8 mouse cellular contexts compared by ENCODE assay signal in genomic region chr5:129019497-129020299, GRCm38 (mm10). TPM values are rescaled to one million over a fixed set of nuclear protein-coding genes. Genes with fewer than 3 reads are reported as not detected.
DNase-seq lines count a peak whose midpoint lies in the region; ATAC-seq and TF ChIP-seq lines count a peak whose summit lies in the region.

TSS of gene Ran (plus strand) at chr5:129020069.

- peak within 1 kb of the TSS; percentile 95 for H3K4me2 ChIP-seq in heart, embryonic 12.5 days
- H3K4me2 ChIP-seq in kidney, postnatal 0 days (ENCODE audit: low read length), result peak within 1 kb of the TSS; percentile 76
- H3K4me2 ChIP-seq in liver, embryonic 11.5 days, result peak within 1 kb of the TSS; percentile 91
- peak within 1 kb of the TSS; percentile 90 for H3K4me2 ChIP-seq in stomach, embryonic 14.5 days (replicated peaks; ENCODE audit: low read depth, low read length)

- TF ChIP-seq POLR2A in brain, embryonic 14.5 days (IDR thresholded peaks at IDR 0.05; ENCODE audit: borderline replicate concordance, extremely low read depth, insufficient read depth, insufficient read length, poor library complexity, severe bottlenecking), result peak; percentile 100

- H3K4me3 ChIP-seq in C2C12 (ENCODE audit: insufficient read depth, poor library complexity, severe bottlenecking), result peak within 1 kb of the TSS; percentile 89
- H3K4me3 ChIP-seq in erythroblast, embryonic 14.5 days (replicated peaks), result peak within 1 kb of the TSS; percentile 95
- peak within 1 kb of the TSS; percentile 83 for H3K4me3 ChIP-seq in heart, embryonic 12.5 days
- H3K4me3 ChIP-seq in kidney, postnatal 0 days (replicated peaks; ENCODE audit: low read depth, low read length), result peak within 1 kb of the TSS; percentile 88
- H3K4me3 ChIP-seq in liver, embryonic 11.5 days (ENCODE audit: low read depth, low read length), result peak within 1 kb of the TSS; percentile 98
- H3K4me3 ChIP-seq in stomach, embryonic 14.5 days (ENCODE audit: low read depth, low read length), result peak within 1 kb of the TSS; percentile 90

- H3K36me3 ChIP-seq in C2C12 (ENCODE audit: control insufficient read depth, insufficient read depth), result peaks cover 37% of the 10 kb centered on the region
- peaks cover 48% of the 10 kb centered on the region for H3K36me3 ChIP-seq in erythroblast, embryonic 14.5 days (ENCODE audit: control insufficient read depth)
- H3K36me3 ChIP-seq in heart, embryonic 12.5 days, result peaks cover 22% of the 10 kb centered on the region
- H3K36me3 ChIP-seq in kidney, postnatal 0 days (ENCODE audit: insufficient read depth, low read length), result 0 out of 2 replicates have a peak, but pooled peaks cover 4% of the 10 kb centered on the region
- H3K36me3 ChIP-seq in liver, embryonic 11.5 days (ENCODE audit: control insufficient read depth, insufficient read depth, low read length), result peaks cover 15% of the 10 kb centered on the region
- peaks cover 12% of the 10 kb centered on the region for H3K36me3 ChIP-seq in stomach, embryonic 14.5 days (ENCODE audit: control insufficient read depth, insufficient read depth, low read length)

- H3K27ac ChIP-seq in heart, embryonic 12.5 days (ENCODE audit: poor library complexity, severe bottlenecking), result peak within 1 kb of the TSS; percentile 94
- H3K27ac ChIP-seq in kidney, postnatal 0 days, result peak within 1 kb of the TSS; percentile 96
- peak within 1 kb of the TSS; percentile 98 for H3K27ac ChIP-seq in liver, embryonic 11.5 days (ENCODE audit: low read depth, low read length)
- H3K27ac ChIP-seq in stomach, embryonic 14.5 days (ENCODE audit: low read length), result peak within 1 kb of the TSS; percentile 96

- DNase-seq in brain, embryonic 14.5 days (ENCODE audit: low read depth), result peak; percentile 98
- peak; percentile 94 for DNase-seq in kidney, postnatal 0 days (ENCODE audit: low spot score)
- DNase-seq in liver, embryonic 11.5 days (ENCODE audit: low spot score), result peak; percentile 96
- peak; percentile 97 for DNase-seq in naive thymus-derived CD4-positive, alpha-beta T cell, adult 2 months (ENCODE audit: low read depth)

- WGBS in heart, embryonic 12.5 days, result under 1% methylated on average over 101 of the region's 102 CpGs
- under 1% methylated on average over 77 of the region's 102 CpGs for WGBS in kidney, postnatal 0 days
- WGBS in liver, embryonic 11.5 days, result under 1% methylated on average over 100 of the region's 102 CpGs
- WGBS in stomach, embryonic 14.5 days, result under 1% methylated on average over 68 of the region's 102 CpGs

- H3K9ac ChIP-seq in heart, embryonic 12.5 days, result peak within 1 kb of the TSS; percentile 94
- H3K9ac ChIP-seq in kidney, postnatal 0 days (ENCODE audit: low read depth, low read length), result peak within 1 kb of the TSS; percentile 88
- peak within 1 kb of the TSS; percentile 99 for H3K9ac ChIP-seq in liver, embryonic 11.5 days (ENCODE audit: low read depth, low read length)
- peak within 1 kb of the TSS; percentile 95 for H3K9ac ChIP-seq in stomach, embryonic 14.5 days (replicated peaks; ENCODE audit: low read depth, low read length)

- no peaks in the 10 kb centered on the region; the same call in 1 of the 2 replicates for H3K9me3 ChIP-seq in erythroblast, embryonic 14.5 days (ENCODE audit: control insufficient read depth, low read length)
- no peaks in the 10 kb centered on the region for H3K9me3 ChIP-seq in heart, embryonic 12.5 days (replicated peaks)
- no peaks in the 10 kb centered on the region for H3K9me3 ChIP-seq in kidney, postnatal 0 days (replicated peaks; ENCODE audit: low read length)
- no peaks in the 10 kb centered on the region for H3K9me3 ChIP-seq in liver, embryonic 11.5 days (ENCODE audit: control insufficient read depth, low read length)
- H3K9me3 ChIP-seq in stomach, embryonic 14.5 days (ENCODE audit: control insufficient read depth, low read depth, low read length), result no peaks in the 10 kb centered on the region

- peaks cover 39% of the 10 kb centered on the region for H3K4me1 ChIP-seq in erythroblast, embryonic 14.5 days (ENCODE audit: control insufficient read depth)
- peaks cover 16% of the 10 kb centered on the region for H3K4me1 ChIP-seq in heart, embryonic 12.5 days (replicated peaks)
- H3K4me1 ChIP-seq in kidney, postnatal 0 days (replicated peaks; ENCODE audit: insufficient read depth, low read length), result peaks cover 11% of the 10 kb centered on the region
- peaks cover 5% of the 10 kb centered on the region for H3K4me1 ChIP-seq in liver, embryonic 11.5 days (replicated peaks; ENCODE audit: control insufficient read depth, insufficient read depth, low read length)
- peaks cover 5% of the 10 kb centered on the region for H3K4me1 ChIP-seq in stomach, embryonic 14.5 days (ENCODE audit: control insufficient read depth, insufficient read depth, low read length)

- H3ac ChIP-seq in C2C12 (ENCODE audit: control insufficient read depth, insufficient read length, low read depth), result peak within 1 kb of the TSS; percentile 79

- H3K27me3 ChIP-seq in C2C12 (ENCODE audit: control insufficient read depth, insufficient read depth, insufficient read length), result no peaks in the 10 kb centered on the region
- H3K27me3 ChIP-seq in erythroblast, embryonic 14.5 days (ENCODE audit: control insufficient read depth), result no peaks in the 10 kb centered on the region
- no peaks in the 10 kb centered on the region for H3K27me3 ChIP-seq in heart, embryonic 12.5 days (replicated peaks)
- no peaks in the 10 kb centered on the region for H3K27me3 ChIP-seq in kidney, postnatal 0 days (ENCODE audit: insufficient read depth, low read length)
- no peaks in the 10 kb centered on the region for H3K27me3 ChIP-seq in liver, embryonic 11.5 days (replicated peaks; ENCODE audit: control insufficient read depth, insufficient read depth, low read length)
- H3K27me3 ChIP-seq in stomach, embryonic 14.5 days (ENCODE audit: control insufficient read depth, insufficient read depth, low read length), result no peaks in the 10 kb centered on the region

- peaks cover 43% of the 10 kb centered on the region for H3K79me2 ChIP-seq in C2C12 (ENCODE audit: control insufficient read depth, insufficient read depth)

- ATAC-seq in heart, embryonic 12.5 days (ENCODE audit: insufficient number of reproducible peaks, low FRiP score), result peak; percentile 95
- peak; percentile 95 for ATAC-seq in kidney, postnatal 0 days (replicated peaks; ENCODE audit: low FRiP score, low read depth)
- peak; percentile 90 for ATAC-seq in liver, embryonic 11.5 days (replicated peaks; ENCODE audit: low FRiP score)
- ATAC-seq in stomach, embryonic 14.5 days (ENCODE audit: insufficient number of reproducible peaks, insufficient read depth, low FRiP score, low read depth), result peak; percentile 95

- peaks cover 29% of the 10 kb centered on the region for H3K79me3 ChIP-seq in C2C12 (ENCODE audit: low read depth)

- TF ChIP-seq CTCF in C2C12 (IDR thresholded peaks at IDR 0.05; ENCODE audit: control insufficient read depth, insufficient read depth, insufficient read length), result no peak
- TF ChIP-seq CTCF in brain, embryonic 14.5 days (IDR thresholded peaks at IDR 0.05; ENCODE audit: borderline replicate concordance, extremely low read depth, insufficient read depth, insufficient read length), result no peak
- TF ChIP-seq CTCF in kidney, postnatal 0 days (IDR thresholded peaks at IDR 0.05; ENCODE audit: low read depth), result no peak

TF ChIP-seq in C2C12, 6 proteins besides CTCF, POLR2A, EP300 and RAD21:
- no peak for TF ChIP-seq FOSL1 (IDR thresholded peaks at IDR 0.05; ENCODE audit: insufficient read depth, low read length, poor library complexity, severe bottlenecking)
- TF ChIP-seq MAX (IDR thresholded peaks at IDR 0.05), result peak; percentile 16
- peak; percentile 84 for TF ChIP-seq USF1 (IDR thresholded peaks at IDR 0.05; ENCODE audit: low read depth)
TF ChIP-seq in C2C12: peak in this region for 2.

RNA-seq across cellular contexts. Expression of gene Ran, which starts in this region (rescaled TPM):
- polyA plus RNA-seq in C2C12 (2012; fragmentation: generic; extraction: Trizol), result 738 TPM
- 240 and 244 TPM in 2 replicates for polyA plus RNA-seq in brain, embryonic 14.5 days (2012; rRNA removed)
- 624 and 816 TPM in 2 replicates for polyA plus RNA-seq in erythroblast, embryonic 14.5 days (2012)
- 426 and 432 TPM in 2 replicates for polyA plus RNA-seq in heart, embryonic 12.5 days (2016; fragmentation: Nextera tagmentation; extraction: Ambion mirVana)
- polyA plus RNA-seq in kidney, postnatal 0 days (2015; fragmentation: Nextera tagmentation; extraction: Ambion mirVana), result 392 and 446 TPM in 2 replicates
- polyA plus RNA-seq in liver, embryonic 11.5 days (2014; fragmentation: Nextera tagmentation; extraction: Ambion mirVana), result 878 and 928 TPM in 2 replicates
- polyA plus RNA-seq in stomach, embryonic 14.5 days (2014; fragmentation: Nextera tagmentation; extraction: Ambion mirVana), result 560 and 564 TPM in 2 replicates

Comparison
In these comparisons a context has a peak if more than half of its experiments do, and no peak if none do; other contexts are left out.
1. Peak in every context shown above with its lines: DNase-seq, ATAC-seq, H3K4me3 ChIP-seq and H3K27ac ChIP-seq.